Mouse (Mus musculus) forebrain, embryonic 15.5 days (tissue): ENCODE results near the gene Amz1. TPM values are rescaled to one million over a fixed set of nuclear protein-coding genes. Genes with fewer than 3 reads are reported as not detected.

Experiments used
- ATAC-seq: fragments of 200-750 bp; cut with Nextera tagmentation; replicated peaks from 2 replicates; pipeline ENCODE4 v1.8.0; 2017; ENCODE audit warnings: mild to moderate bottlenecking, moderate TSS enrichment, moderate library complexity
- H3K27ac ChIP-seq: fragments of 300-500 bp; sonication (generic); replicated peaks from 2 replicates; pipeline ENCODE4 v1.5.1; 2015; ENCODE audit warnings: mild to moderate bottlenecking, inconsistent platforms
- H3K27me3 ChIP-seq: fragments of 300-500 bp; sonication (generic); 2 replicates; pipeline ENCODE4 v1.6.1; 2015; ENCODE audit warnings: inconsistent platforms
- H3K36me3 ChIP-seq: fragments of 300-500 bp; sonication (generic); 2 replicates; pipeline ENCODE4 v1.6.1; 2015; ENCODE audit warnings: mild to moderate bottlenecking, inconsistent platforms
- H3K4me1 ChIP-seq: fragments of 300-500 bp; sonication (generic); 2 replicates; pipeline ENCODE4 v1.6.1; 2015; ENCODE audit warnings: inconsistent platforms
- H3K4me2 ChIP-seq: fragments of 300-500 bp; sonication (generic); replicated peaks from 2 replicates; pipeline ENCODE4 v1.6.1; 2015; ENCODE audit warnings: mild to moderate bottlenecking, inconsistent platforms
- H3K4me3 ChIP-seq: fragments of 300-500 bp; sonication (generic); 2 replicates; pipeline ENCODE4 v1.5.1; 2015; ENCODE audit warnings: mild to moderate bottlenecking, inconsistent platforms
- H3K9ac ChIP-seq: fragments of 300-500 bp; sonication (generic); replicated peaks from 2 replicates; pipeline ENCODE4 v1.6.1; 2015; ENCODE audit warnings: mild to moderate bottlenecking, inconsistent platforms
- H3K9me3 ChIP-seq: fragments of 300-500 bp; sonication (generic); 2 replicates; pipeline ENCODE4 v1.6.1; 2016; ENCODE audit warnings: inconsistent platforms
- WGBS: fragments of 180-500 bp; shearing (Covaris S2); methylation state at CpG from one replicate; pipeline ENCODE4 v1.1.7; 2015; ENCODE audit warnings: mixed read lengths; 5-methylcytosine and 5-hydroxymethylcytosine counted together
- polyA plus RNA-seq: library from polyadenylated mRNA; unstranded; fragments of >200 nt; fragmentation: Nextera tagmentation; extraction: Ambion mirVana; gene quantifications from 2 replicates; pipeline ENCODE4 v1.2.1, GENCODE M21; 2015

The Amz1 gene
- polyA plus RNA-seq, 1 experiment from 2014 or later, result 5.3 TPM

- Histone ChIP-seq H3K4me2 (no peak overlapping the region), H3K36me3 (no peaks in the 10 kb centered on the region), H3K27ac (peak overlapping the region; percentile 60), H3K4me3 (no peak overlapping the region), H3K27me3 (no peaks in the 10 kb centered on the region), H3K4me1 (peaks cover 29% of the 10 kb centered on the region), H3K9me3 (no peaks in the 10 kb centered on the region), H3K9ac (no peak overlapping the region)
- no peak for ATAC-seq
- WGBS, result 68% methylated on average over 7 of the region's 7 CpGs
These were observed 48.2 kb downstream of the Amz1 start for GRCm38 (mm10) chr5:140772158-140772557.

GRCm38 (mm10) chr5:140775111-140775510 lies 51.2 kb downstream of the Amz1 start:
- H3K36me3 ChIP-seq, result peaks cover 11% of the 10 kb centered on the region; the same call in 1 of the 2 replicates
- peaks cover 10% of the 10 kb centered on the region for H3K4me1 ChIP-seq
- no peak overlapping the region for H3K4me2 ChIP-seq
- no peak overlapping the region for H3K27ac ChIP-seq
- 92% methylated on average over 4 of the region's 4 CpGs for WGBS
- no peaks in the 10 kb centered on the region for H3K27me3 ChIP-seq
- ATAC-seq, result no peak
- no peaks in the 10 kb centered on the region for H3K9me3 ChIP-seq
- no peak overlapping the region for H3K9ac ChIP-seq
- H3K4me3 ChIP-seq, result no peak overlapping the region

- Histone ChIP-seq H3K9ac (no peak overlapping the region), H3K36me3 (peaks cover 24% of the 10 kb centered on the region; the same call in 1 of the 2 replicates), H3K4me2 (no peak overlapping the region), H3K4me1 (peaks cover under 1% of the 10 kb centered on the region; the same call in 1 of the 2 replicates), H3K9me3 (no peaks in the 10 kb centered on the region), H3K27ac (no peak overlapping the region), H3K27me3 (no peaks in the 10 kb centered on the region), H3K4me3 (no peak overlapping the region)
- 84% methylated on average over 9 of the region's 9 CpGs for WGBS
- ATAC-seq, result no peak
These were observed 53.0 kb downstream of the Amz1 start for GRCm38 (mm10) chr5:140776968-140777367.

GRCm38 (mm10) chr5:140781122-140781521 lies 57.2 kb downstream of the Amz1 start:
- WGBS, result 90% methylated on average over 5 of the region's 5 CpGs
- no peak for ATAC-seq

GRCm38 (mm10) chr5:140781886-140782572 lies 58.1 kb downstream of the Amz1 start:
- ATAC-seq, result no peak
- H3K4me1 ChIP-seq, result no peaks in the 10 kb centered on the region

More at GRCm38 (mm10) chr5:140781122-140781521, 57.2 kb downstream of the Amz1 start:
- H3K4me2 ChIP-seq, result no peak overlapping the region
- H3K27me3 ChIP-seq, result no peaks in the 10 kb centered on the region
- no peaks in the 10 kb centered on the region for H3K4me1 ChIP-seq
- no peak overlapping the region for H3K27ac ChIP-seq
- no peak overlapping the region for H3K9ac ChIP-seq
- H3K4me3 ChIP-seq, result no peak overlapping the region
- peaks cover 49% of the 10 kb centered on the region for H3K36me3 ChIP-seq
- H3K9me3 ChIP-seq, result no peaks in the 10 kb centered on the region

DNA sequence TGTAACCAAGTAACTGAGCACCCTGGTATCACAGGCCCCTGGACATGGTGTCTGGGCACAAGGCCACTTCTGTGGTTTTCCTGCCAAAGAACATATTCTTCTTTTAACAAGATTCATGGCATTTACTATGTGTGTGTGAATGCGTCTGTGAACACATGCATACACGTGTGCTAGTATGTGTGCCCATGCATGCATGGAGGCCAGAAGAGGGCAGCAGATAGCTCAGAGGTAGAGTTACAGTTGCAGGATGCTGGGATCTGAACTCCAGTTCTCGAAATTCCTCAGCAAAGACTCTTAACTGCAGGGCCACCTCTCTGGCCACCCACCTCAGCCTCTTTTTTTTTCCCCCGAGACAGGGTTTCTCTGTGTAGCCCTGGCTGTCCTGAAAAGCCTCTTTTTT lies 59.6 kb downstream of the Amz1 start:
- no peak overlapping the region for H3K27ac ChIP-seq
- H3K36me3 ChIP-seq, result peaks cover 44% of the 10 kb centered on the region
- peaks cover 2% of the 10 kb centered on the region; the same call in 1 of the 2 replicates for H3K4me1 ChIP-seq
- H3K4me2 ChIP-seq, result no peak overlapping the region
- 90% methylated on average over 4 of the region's 4 CpGs for WGBS
- H3K4me3 ChIP-seq, result no peak overlapping the region
- H3K27me3 ChIP-seq, result no peaks in the 10 kb centered on the region
- H3K9ac ChIP-seq, result no peak overlapping the region
- no peaks in the 10 kb centered on the region for H3K9me3 ChIP-seq
- ATAC-seq, result no peak

More at GRCm38 (mm10) chr5:140781886-140782572, 58.1 kb downstream of the Amz1 start:
- Histone ChIP-seq H3K4me2 (no peak overlapping the region), H3K9ac (no peak overlapping the region), H3K4me3 (no peak overlapping the region), H3K27me3 (no peaks in the 10 kb centered on the region), H3K9me3 (no peaks in the 10 kb centered on the region), H3K36me3 (peaks cover 49% of the 10 kb centered on the region), H3K27ac (no peak overlapping the region)
- WGBS, result 91% methylated on average over 8 of the region's 8 CpGs

- Histone ChIP-seq H3K9me3 (no peaks in the 10 kb centered on the region), H3K4me2 (no peak overlapping the region), H3K36me3 (peaks cover 44% of the 10 kb centered on the region), H3K27me3 (no peaks in the 10 kb centered on the region), H3K4me3 (no peak overlapping the region), H3K27ac (no peak overlapping the region), H3K4me1 (peaks cover 8% of the 10 kb centered on the region; the same call in 1 of the 2 replicates), H3K9ac (no peak overlapping the region)
- 90% methylated on average over 6 of the region's 6 CpGs for WGBS
- ATAC-seq, result no peak
These were observed 60.4 kb downstream of the Amz1 start for GRCm38 (mm10) chr5:140784288-140784687.

GRCm38 (mm10) chr5:140785240-140785872 lies 61.4 kb downstream of the Amz1 start:
- no peak for ATAC-seq
- H3K4me3 ChIP-seq, result no peak overlapping the region
- H3K4me1 ChIP-seq, result peaks cover 18% of the 10 kb centered on the region
- no peaks in the 10 kb centered on the region for H3K9me3 ChIP-seq
- no peak overlapping the region for H3K9ac ChIP-seq
- H3K36me3 ChIP-seq, result peaks cover 36% of the 10 kb centered on the region
- H3K27me3 ChIP-seq, result no peaks in the 10 kb centered on the region
- 85% methylated on average over 13 of the region's 13 CpGs for WGBS
- no peak overlapping the region for H3K4me2 ChIP-seq
- H3K27ac ChIP-seq, result no peak overlapping the region

- no peak for ATAC-seq
- Histone ChIP-seq H3K9ac (no peak overlapping the region), H3K9me3 (no peaks in the 10 kb centered on the region), H3K27me3 (no peaks in the 10 kb centered on the region), H3K27ac (peak overlapping the region; percentile 96; the same call in 1 of the 2 replicates), H3K4me3 (no peak overlapping the region), H3K36me3 (peaks cover 8% of the 10 kb centered on the region; the same call in 1 of the 2 replicates), H3K4me2 (no peak overlapping the region), H3K4me1 (peaks cover 55% of the 10 kb centered on the region)
These were observed 65.6 kb downstream of the Amz1 start for GRCm38 (mm10) chr5:140789561-140789960.

- ATAC-seq, result no peak
- Histone ChIP-seq H3K9me3 (no peaks in the 10 kb centered on the region), H3K27me3 (no peaks in the 10 kb centered on the region), H3K27ac (peak overlapping the region; percentile 96), H3K36me3 (no peaks in the 10 kb centered on the region), H3K4me1 (peaks cover 62% of the 10 kb centered on the region), H3K9ac (no peak overlapping the region), H3K4me2 (no peak overlapping the region; the same call in 1 of the 2 replicates), H3K4me3 (no peak overlapping the region)
- 28% methylated on average over 2 of the region's 2 CpGs for WGBS
These were observed 66.5 kb downstream of the Amz1 start for GRCm38 (mm10) chr5:140790392-140790791.

DNA sequence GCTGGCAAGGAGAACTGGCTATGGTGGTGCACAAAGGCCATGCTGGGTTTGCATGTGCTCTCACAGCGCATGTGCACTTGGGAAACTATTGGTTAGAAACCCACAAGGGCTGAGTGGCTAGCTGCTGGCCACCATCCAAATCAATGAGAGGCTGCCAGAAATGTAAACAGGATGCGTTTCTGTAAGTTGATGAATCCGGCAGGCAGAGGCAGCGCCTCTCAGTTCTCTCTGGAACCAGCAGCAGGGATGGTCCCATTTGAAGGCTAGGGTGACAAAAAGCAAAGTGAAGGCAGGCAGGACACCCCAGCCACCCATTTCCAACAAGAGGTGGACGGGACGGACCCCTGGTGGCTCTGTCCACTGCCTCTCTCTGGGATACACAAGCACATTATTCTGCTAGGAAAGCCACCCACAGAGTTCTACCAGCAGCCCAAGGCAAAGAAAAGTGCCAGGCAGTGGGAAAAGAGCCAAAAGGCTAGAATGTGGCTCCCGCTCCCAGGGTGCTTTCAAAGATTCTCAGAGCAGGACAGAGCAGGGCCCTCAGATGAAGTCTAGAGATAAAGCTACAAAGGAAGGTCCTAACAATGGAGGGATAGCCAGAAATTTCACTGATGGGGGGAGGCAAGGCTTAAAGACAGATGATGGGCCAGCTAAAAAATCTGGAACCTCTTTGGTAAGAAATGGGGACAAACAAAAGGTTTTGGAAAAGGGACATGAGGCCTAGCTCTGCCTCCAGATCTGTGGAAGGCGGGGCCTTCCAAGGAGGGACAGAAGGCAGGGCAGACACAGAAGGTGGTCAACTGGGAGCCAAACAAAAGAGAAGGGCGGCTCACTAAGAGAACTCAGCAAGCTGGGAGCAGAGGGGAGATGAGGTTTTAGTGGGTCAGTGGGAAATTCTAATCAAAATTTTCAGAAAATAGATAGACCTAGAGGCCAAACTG lies 67.3 kb downstream of the Amz1 start:
- WGBS, result 9% methylated on average over 9 of the region's 9 CpGs
- peak; percentile 83 for ATAC-seq
- no peaks in the 10 kb centered on the region for H3K27me3 ChIP-seq
- peaks cover 62% of the 10 kb centered on the region for H3K4me1 ChIP-seq
- H3K4me2 ChIP-seq, result peak overlapping the region; percentile 22
- H3K9ac ChIP-seq, result no peak overlapping the region
- no peaks in the 10 kb centered on the region for H3K36me3 ChIP-seq
- H3K27ac ChIP-seq, result peak overlapping the region; percentile 96
- no peaks in the 10 kb centered on the region for H3K9me3 ChIP-seq
- H3K4me3 ChIP-seq, result no peak overlapping the region

- no peak overlapping the region for H3K4me2 ChIP-seq
- no peaks in the 10 kb centered on the region for H3K36me3 ChIP-seq
- H3K9ac ChIP-seq, result 0 out of 2 replicates have a peak overlapping the region, but pooled peaks have one; percentile 1
- H3K4me3 ChIP-seq, result no peak overlapping the region
- peaks cover 62% of the 10 kb centered on the region for H3K4me1 ChIP-seq
- H3K27ac ChIP-seq, result peak overlapping the region; percentile 96
- no peaks in the 10 kb centered on the region for H3K27me3 ChIP-seq
- ATAC-seq, result no peak
- H3K9me3 ChIP-seq, result no peaks in the 10 kb centered on the region
- 38% methylated on average over 5 of the region's 5 CpGs for WGBS
These were observed 68.3 kb downstream of the Amz1 start for GRCm38 (mm10) chr5:140792233-140792632.
